In genomic region chr3:54993761-54994160, GRCm38 (mm10) we compare ENCODE assay signal across 22 mouse cellular contexts.
DNase-seq lines count a peak whose midpoint lies in the region; ATAC-seq lines count a peak whose summit lies in the region.
"Had no signal": no experiment of that assay in that cellular context is flagged by ENCODE, and none has a peak within 500 bp of the region (broad histone marks: within the 10 kb centered on the region; RNA-seq: fewer than 3 reads in every experiment).

No protein-coding gene starts in this region.

- DNase-seq in frontal cortex, postnatal 14 days (ENCODE audit: low spot score in 2 of 2), result no peak
- peak; percentile 14 for DNase-seq in left cerebral cortex, adult 11 months (ENCODE audit: low spot score)
- no peak for DNase-seq in left cerebral cortex, adult 18-20 months (ENCODE audit: low spot score in 2 of 2)
- DNase-seq in brain, adult 2 months (ENCODE audit: low read depth, low spot score), result peak; percentile 65
- DNase-seq: adrenal gland, adult 8-10 months; adrenal gland, postnatal 14 days; adrenal gland, postnatal 36 days; B cell, adult 2 months; cerebellum, adult 11 months; cerebellum, adult 18-20 months; cerebellum, adult 8-10 months; cerebellum, adult 9-11 months; cerebellum, postnatal 14 days; cerebellum, postnatal 36 days; embryo, embryonic 11 days had no signal

- ATAC-seq in frontal cortex, adult (ENCODE audit: low TSS enrichment), result peak; percentile 76
- ATAC-seq in monocyte, adult 5-6 weeks (replicated peaks; ENCODE audit: insufficient number of reproducible peaks, low FRiP score, low TSS enrichment, poor library complexity, severe bottlenecking), result no peak
- ATAC-seq: activated CD4-positive, CD25-positive, alpha-beta regulatory T cell, adult 4 months; CD4-positive, CD25-positive, alpha-beta regulatory T cell, adult 4 months; forebrain, embryonic 14.5 days; forebrain, embryonic 16.5 days; Patski had no signal

Comparison
In these comparisons a context has a peak if more than half of its experiments do, and no peak if none do; other contexts are left out.
1. DNase-seq: peak in left cerebral cortex, adult 11 months (single experiment) and brain, adult 2 months (single experiment); none in frontal cortex, postnatal 14 days (0 of 2) and left cerebral cortex, adult 18-20 months (0 of 2).